8 mouse cellular contexts compared by ENCODE assay signal in genomic region chr7:132930055-132930454, GRCm38 (mm10). TPM values are rescaled to one million over a fixed set of nuclear protein-coding genes. Genes with fewer than 3 reads are reported as not detected.
DNase-seq lines count a peak whose midpoint lies in the region; ATAC-seq and TF ChIP-seq lines count a peak whose summit lies in the region.

No protein-coding gene starts in this region.

- intact Hi-C loops in gastrocnemius, postnatal 14 days (cut with DNase I; ENCODE audit: low total_unique reads) = loop anchor here (5.0 kb wide), 1 partner anchor 72 kb away; no protein-coding TSS in a partner anchor

- H3K9me3 ChIP-seq in lung, embryonic 14.5 days (ENCODE audit: low read depth, low read length) = no peaks in the 10 kb centered on the region
- H3K9me3 ChIP-seq in hindbrain, embryonic 16.5 days (ENCODE audit: control insufficient read depth, low read length) = no peaks in the 10 kb centered on the region
- H3K9me3 ChIP-seq in midbrain, embryonic 12.5 days = no peaks in the 10 kb centered on the region

- peak overlapping the region; percentile 93 for H3K4me3 ChIP-seq in lung, embryonic 14.5 days (ENCODE audit: low read depth, low read length)
- no peak overlapping the region for H3K4me3 ChIP-seq in bone marrow, adult 2 months (replicated peaks; ENCODE audit: control insufficient read depth, low read depth, low read length)
- H3K4me3 ChIP-seq in hindbrain, embryonic 16.5 days (ENCODE audit: low read length) = peak overlapping the region; percentile 86
- peak overlapping the region; percentile 96 for H3K4me3 ChIP-seq in midbrain, embryonic 12.5 days

- WGBS in lung, embryonic 14.5 days = 79% methylated on average over 5 of the region's 5 CpGs
- 83% methylated on average over 5 of the region's 5 CpGs for WGBS in bone marrow, adult 2 months
- whole genome bisulfite sequencing in hindbrain, embryonic 16.5 days = 89% methylated on average over 5 of the region's 5 CpGs
- 90% methylated on average over 5 of the region's 5 CpGs for WGBS in midbrain, embryonic 12.5 days

- peak overlapping the region; percentile 95 for H3K9ac ChIP-seq in lung, embryonic 14.5 days
- no peak overlapping the region; the same call in 1 of the 2 replicates for H3K9ac ChIP-seq in hindbrain, embryonic 16.5 days (ENCODE audit: low read depth, low read length)
- peak overlapping the region; percentile 73; the same call in 1 of the 2 replicates for H3K9ac ChIP-seq in midbrain, embryonic 12.5 days (replicated peaks)

- no peak for TF ChIP-seq POLR2A in bone marrow, adult 2 months (IDR thresholded peaks at IDR 0.05; ENCODE audit: borderline replicate concordance, control insufficient read depth, low read depth, low read length)

- no peak for DNase-seq in lung, embryonic 14.5 days
- no peak for DNase-seq in lung, adult 18-20 months
- DNase-seq in right cerebral cortex, adult 2 months (ENCODE audit: low spot score in 2 of 2) = no peak
- DNase-seq in gastrocnemius, postnatal 14 days = no peak

- H3K27me3 ChIP-seq in lung, embryonic 14.5 days (ENCODE audit: insufficient read depth, low read length) = no peaks in the 10 kb centered on the region
- H3K27me3 ChIP-seq in hindbrain, embryonic 16.5 days (replicated peaks; ENCODE audit: control insufficient read depth, insufficient read depth, low read length) = no peaks in the 10 kb centered on the region
- H3K27me3 ChIP-seq in midbrain, embryonic 12.5 days = peaks cover 6% of the 10 kb centered on the region; the same call in 1 of the 2 replicates

- no peaks in the 10 kb centered on the region for H3K36me3 ChIP-seq in lung, embryonic 14.5 days (ENCODE audit: insufficient read depth)
- no peaks in the 10 kb centered on the region for H3K36me3 ChIP-seq in hindbrain, embryonic 16.5 days (ENCODE audit: control insufficient read depth, insufficient read depth, low read length)
- no peaks in the 10 kb centered on the region for H3K36me3 ChIP-seq in midbrain, embryonic 12.5 days

- 0 out of 2 replicates have a peak, but pooled peaks cover 7% of the 10 kb centered on the region for H3K4me1 ChIP-seq in lung, embryonic 14.5 days (ENCODE audit: insufficient read depth)
- H3K4me1 ChIP-seq in bone marrow, adult 2 months (ENCODE audit: control insufficient read depth, insufficient read depth, low read length) = no peaks in the 10 kb centered on the region; the same call in 1 of the 2 replicates
- peaks cover 14% of the 10 kb centered on the region for H3K4me1 ChIP-seq in hindbrain, embryonic 16.5 days (ENCODE audit: control insufficient read depth, insufficient read depth, low read depth, low read length)
- peaks cover 9% of the 10 kb centered on the region for H3K4me1 ChIP-seq in midbrain, embryonic 12.5 days

- H3K27ac ChIP-seq in lung, embryonic 14.5 days (ENCODE audit: low read depth) = no peak overlapping the region
- no peak overlapping the region for H3K27ac ChIP-seq in bone marrow, adult 2 months (ENCODE audit: control insufficient read depth, insufficient read depth, low read depth, low read length, poor library complexity)
- no peak overlapping the region for H3K27ac ChIP-seq in hindbrain, embryonic 16.5 days (ENCODE audit: low read depth, low read length)
- no peak overlapping the region for H3K27ac ChIP-seq in midbrain, embryonic 12.5 days (replicated peaks)

- no peak for ATAC-seq in lung, embryonic 14.5 days (ENCODE audit: insufficient read depth)
- no peak for ATAC-seq in hindbrain, embryonic 16.5 days
- ATAC-seq in midbrain, embryonic 12.5 days (ENCODE audit: low FRiP score, low read depth) = no peak
- ATAC-seq in granulocyte monocyte progenitor cell, adult 5-6 weeks (replicated peaks; ENCODE audit: poor library complexity, severe bottlenecking) = no peak

- TF ChIP-seq CTCF in lung, embryonic 14.5 days (IDR thresholded peaks at IDR 0.05; ENCODE audit: low read depth) = peak; percentile 31
- peak; percentile 24; the same call in 1 of the 2 replicates for TF ChIP-seq CTCF in bone marrow, adult 2 months (IDR thresholded peaks at IDR 0.05; ENCODE audit: control insufficient read depth, insufficient read depth, low read length)

- peak overlapping the region; percentile 79 for H3K4me2 ChIP-seq in lung, embryonic 14.5 days
- H3K4me2 ChIP-seq in hindbrain, embryonic 16.5 days (ENCODE audit: low read length) = peak overlapping the region; percentile 65
- H3K4me2 ChIP-seq in midbrain, embryonic 12.5 days (replicated peaks) = peak overlapping the region; percentile 61

RNA-seq across cellular contexts. Expression of gene Zranb1, which starts 0.9 kb away (rescaled TPM):
- 15.0 and 15.5 TPM in 2 replicates for polyA plus RNA-seq in lung, embryonic 14.5 days (2014; fragmentation: Nextera tagmentation; extraction: Ambion mirVana)
- polyA plus RNA-seq in bone marrow, adult 2 months (2011; ENCODE audit: insufficient read depth, insufficient read length, low replicate concordance, missing spikeins) = 23.8 and 50.2 TPM in 2 replicates
- 14.1 and 14.9 TPM in 2 replicates for polyA plus RNA-seq in hindbrain, embryonic 16.5 days (2015; fragmentation: Nextera tagmentation; extraction: Ambion mirVana)
- 17.6 and 19.8 TPM in 2 replicates for polyA plus RNA-seq in midbrain, embryonic 12.5 days (2016; fragmentation: Nextera tagmentation; extraction: Ambion mirVana)
- 18.8 and 21.6 TPM in 2 replicates for total RNA-seq in granulocyte monocyte progenitor cell, adult 5-6 weeks (2014; fragmentation: Nextera tagmentation)
- 46.8 and 70.1 TPM in 2 replicates for total RNA-seq in granulocyte monocyte progenitor cell, adult 5-6 weeks (2017)
- 10 to 100 TPM; 29.7 to 37.1 TPM for total RNA-seq in gastrocnemius, postnatal 14 days (2021)
